Mouse (Mus musculus) heart, postnatal 0 days (tissue): ENCODE measurements around the gene D8Ertd738e. TPM values are rescaled to one million over a fixed set of nuclear protein-coding genes. Genes with fewer than 3 reads are reported as not detected.
A peak's percentile ranks its signal among the peaks of the same experiment; 100 is the strongest.

Source experiments
- ATAC-seq: fragments of 200-750 bp; cut with Nextera tagmentation; 2 replicates; pipeline ENCODE4 v1.8.0; 2017; ENCODE audit warnings: low read depth, moderate number of reproducible peaks, moderate library complexity; ENCODE audit not compliant: insufficient read depth
- DNase-seq: peaks from one replicate; pipeline ENCODE4 v3.0.0-alpha.2; 2016; ENCODE audit warnings: low spot score
- H3K27ac ChIP-seq: fragments of 300-500 bp; sonication (generic); 2 replicates; pipeline ENCODE4 v1.5.1; 2014; ENCODE audit warnings: low read depth, mild to moderate bottlenecking
- H3K27me3 ChIP-seq: fragments of 300-500 bp; sonication (generic); 2 replicates; pipeline ENCODE4 v1.6.1; 2014; ENCODE audit warnings: low read length, mixed read lengths; ENCODE audit not compliant: control insufficient read depth, insufficient read depth
- H3K36me3 ChIP-seq: fragments of 300-500 bp; sonication (generic); replicated peaks from 2 replicates; pipeline ENCODE4 v1.6.1; 2014; ENCODE audit warnings: low read length, mixed read lengths; ENCODE audit not compliant: control insufficient read depth, insufficient read depth
- H3K4me1 ChIP-seq: fragments of 300-500 bp; sonication (generic); 2 replicates; pipeline ENCODE4 v1.6.1; 2014; ENCODE audit warnings: antibody characterized with exemption; ENCODE audit not compliant: control insufficient read depth, insufficient read depth
- H3K4me2 ChIP-seq: fragments of 300-500 bp; sonication (generic); 2 replicates; pipeline ENCODE4 v1.6.1; 2014; ENCODE audit warnings: low read depth, mild to moderate bottlenecking, low read length, moderate library complexity
- H3K4me3 ChIP-seq: fragments of 300-500 bp; sonication (generic); 2 replicates; pipeline ENCODE4 v1.5.1; 2014; ENCODE audit warnings: low read depth, low read length
- H3K9ac ChIP-seq: fragments of 300-500 bp; sonication (generic); replicated peaks from 2 replicates; pipeline ENCODE4 v1.6.1; 2014; ENCODE audit warnings: low read depth, low read length, mixed read lengths
- H3K9me3 ChIP-seq: fragments of 300-500 bp; sonication (generic); replicated peaks from 2 replicates; pipeline ENCODE4 v1.6.1; 2016; ENCODE audit warnings: low read length; ENCODE audit not compliant: control insufficient read depth
- CTCF ChIP-seq: IDR thresholded peaks from 2 replicates; pipeline ENCODE4 v1.5.1; 2016; ENCODE audit warnings: antibody characterized with exemption, control low read depth, low read depth
- EP300 ChIP-seq: IDR thresholded peaks from 2 replicates; pipeline ENCODE4 v1.6.1; 2016; ENCODE audit warnings: antibody characterized with exemption, low read depth
- WGBS: fragments of 180-500 bp; shearing (Covaris S2); extraction: QIAGEN DNeasy Blood & Tissue Kit; methylation state at CpG from one replicate; pipeline ENCODE4 v1.1.7; 2014; 5-methylcytosine and 5-hydroxymethylcytosine counted together
- polyA plus RNA-seq: library from polyadenylated mRNA; unstranded; fragments of >200 nt; fragmentation: Nextera tagmentation; extraction: Ambion mirVana; gene quantifications from 2 replicates; pipeline ENCODE4 v1.2.1, GENCODE M21; 2015
- total RNA-seq: library from RNA; depleted of rRNA; stranded (reverse); fragments of >200 nt; gene quantifications from 2 replicates; pipeline ENCODE4 v1.2.3, GENCODE M21; 2014; ENCODE audit warnings: low replicate concordance

The D8Ertd738e gene
- total and polyA plus RNA-seq, 2 experiments from 2014 or later: 93.2 to 382 TPM

GRCm38 (mm10) chr8:84210167-84210791 is 39.2 kb downstream of the D8Ertd738e start:
- Histone ChIP-seq H3K4me3 (no peak overlapping the region), H3K4me1 (peaks cover 21% of the 10 kb centered on the region; the same call in 1 of the 2 replicates), H3K9ac (no peak overlapping the region), H3K27me3 (no peaks in the 10 kb centered on the region), H3K9me3 (no peaks in the 10 kb centered on the region), H3K4me2 (0 out of 2 replicates have a peak overlapping the region, but pooled peaks have one; percentile 10), H3K27ac (peak overlapping the region; percentile 63; the same call in 1 of the 2 replicates), H3K36me3 (peaks cover 84% of the 10 kb centered on the region)
- WGBS: 54% methylated on average over 34 of the region's 34 CpGs
- TF ChIP-seq CTCF (peak; percentile 87), EP300 (peak; percentile 34; the same call in 1 of the 2 replicates)
- DNase-seq: peak; percentile 61
- peak; percentile 45 for ATAC-seq

GRCm38 (mm10) chr8:84208381-84209380 is 40.8 kb downstream of the D8Ertd738e start:
- Histone ChIP-seq H3K4me1 (peaks cover 26% of the 10 kb centered on the region), H3K4me3 (no peak overlapping the region), H3K27me3 (no peaks in the 10 kb centered on the region), H3K9me3 (no peaks in the 10 kb centered on the region), H3K27ac (peak overlapping the region; percentile 76), H3K4me2 (no peak overlapping the region), H3K9ac (peak overlapping the region; percentile 8; the same call in 1 of the 2 replicates), H3K36me3 (peaks cover 78% of the 10 kb centered on the region)
- 64% methylated on average over 17 of the region's 17 CpGs for WGBS
- TF ChIP-seq CTCF (no peak), EP300 (no peak)
- DNase-seq: no peak
- no peak for ATAC-seq

- Histone ChIP-seq H3K9me3 (no peaks in the 10 kb centered on the region), H3K27me3 (no peaks in the 10 kb centered on the region), H3K4me3 (no peak overlapping the region), H3K27ac (peak overlapping the region; percentile 76), H3K36me3 (peaks cover 70% of the 10 kb centered on the region), H3K4me1 (peaks cover 30% of the 10 kb centered on the region), H3K4me2 (peak overlapping the region; percentile 5; the same call in 1 of the 2 replicates), H3K9ac (peak overlapping the region; percentile 8; the same call in 1 of the 2 replicates)
- 56% methylated on average over 7 of the region's 7 CpGs for WGBS
- TF ChIP-seq EP300 (peak; percentile 70; the same call in 1 of the 2 replicates), CTCF (no peak)
- DNase-seq (peak; percentile 75), ATAC-seq (peak; percentile 8; the same call in 1 of the 2 replicates)
Observed at GRCm38 (mm10) chr8:84207811-84208210, 41.7 kb downstream of the D8Ertd738e start.

GRCm38 (mm10) chr8:84206666-84207065 is 42.9 kb downstream of the D8Ertd738e start:
- no peak for ATAC-seq
- no peak overlapping the region for H3K4me3 ChIP-seq
- DNase-seq: no peak
- H3K9me3 ChIP-seq: no peaks in the 10 kb centered on the region
- H3K4me1 ChIP-seq: peaks cover 41% of the 10 kb centered on the region
- H3K27ac ChIP-seq: peak overlapping the region; percentile 76
- H3K27me3 ChIP-seq: no peaks in the 10 kb centered on the region
- peaks cover 58% of the 10 kb centered on the region for H3K36me3 ChIP-seq
- H3K4me2 ChIP-seq: no peak overlapping the region
- H3K9ac ChIP-seq: no peak overlapping the region
- WGBS: 91% methylated on average over 3 of the region's 3 CpGs
- TF ChIP-seq CTCF (0 out of 2 replicates have a peak, but pooled peaks have one; percentile 10), EP300 (no peak)

GRCm38 (mm10) chr8:84205073-84205472 is 44.4 kb downstream of the D8Ertd738e start:
- peaks cover 50% of the 10 kb centered on the region for H3K36me3 ChIP-seq
- TF ChIP-seq CTCF: no peak
- no peak for TF ChIP-seq EP300
- 88% methylated on average over 5 of the region's 5 CpGs for WGBS
- DNase-seq (no peak), ATAC-seq (no peak)
- H3K27ac ChIP-seq: peak overlapping the region; percentile 99; the same call in 1 of the 2 replicates
- H3K9me3 ChIP-seq: no peaks in the 10 kb centered on the region
- H3K27me3 ChIP-seq: no peaks in the 10 kb centered on the region
- peaks cover 43% of the 10 kb centered on the region for H3K4me1 ChIP-seq
- H3K4me3 ChIP-seq: no peak overlapping the region
- H3K9ac ChIP-seq: no peak overlapping the region
- no peak overlapping the region for H3K4me2 ChIP-seq
